Mouse (Mus musculus) T-helper 17 cell (primary cell): ENCODE data around the gene Pabpn1.
"Not testable (repeated sequence)": the region's sequence is repeated elsewhere in the genome, so short reads cannot be mapped to it uniquely, and the experiment has no call there.

Experiments
- in situ Hi-C, 2 experiments: fragments of 300-600 bp; cut with MboI, MseI; formaldehyde crosslinking; loops; 1 replicate in 1 of 2; 2 replicates in 1 of 2; pipeline ENCODE4 v1.15.1; 2025; ENCODE audit warnings: high pct_unique_total_duplicates in 2 of 2

Pabpn1 gene

DNA sequence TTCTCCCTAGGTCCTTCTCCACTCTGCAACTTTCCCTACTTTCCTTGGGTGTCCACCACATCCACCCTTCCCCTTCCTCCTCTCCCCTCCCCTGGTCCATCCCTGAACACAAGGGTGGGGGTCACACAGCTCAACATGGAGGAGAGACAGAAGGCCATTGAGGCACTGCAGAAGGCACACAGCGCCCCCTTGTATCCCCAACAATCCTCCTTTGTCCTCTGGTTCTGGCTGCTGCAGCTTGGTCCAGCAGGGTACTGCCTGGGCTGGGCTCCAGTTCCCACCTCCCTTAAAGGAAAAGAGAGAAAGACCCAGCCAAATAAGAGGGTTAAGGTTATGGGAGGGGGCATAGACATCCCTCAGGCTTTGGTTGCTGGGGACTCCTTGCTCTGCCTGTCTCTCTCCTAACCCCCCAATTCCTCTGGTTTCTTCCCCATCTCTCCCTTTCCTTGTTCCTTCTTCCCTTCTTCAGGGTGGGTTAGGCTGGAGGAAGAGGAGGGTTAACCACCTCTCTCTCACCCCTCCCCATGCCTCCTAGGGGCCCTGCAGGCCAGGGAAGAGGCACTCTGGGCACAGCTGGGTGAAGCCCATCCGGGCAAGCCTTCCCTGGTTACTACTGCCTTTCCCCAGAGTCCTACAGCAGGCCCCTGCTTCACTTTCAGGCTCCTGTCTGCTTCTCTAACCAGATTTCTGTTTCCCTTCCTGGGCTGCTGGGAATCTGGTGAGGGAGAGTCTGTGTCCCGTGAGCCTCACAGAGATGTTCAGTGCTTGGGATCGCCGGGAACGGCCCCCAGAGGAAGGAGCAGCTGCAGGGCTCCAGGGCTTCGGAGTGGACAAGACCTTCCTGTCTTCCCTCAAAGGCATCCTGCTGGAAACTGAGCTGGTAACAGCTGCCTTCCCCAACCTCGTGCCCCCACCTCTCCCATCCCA is 43.9 kb downstream of the Pabpn1 start, which contains the start of gene Cmtm5:
Gene Cmtm5, plus strand, starts transcription at position 358 of the 927 bp plus-strand sequence.
- in situ Hi-C loops: loop anchor here in 1 of 2 experiments (5.0 kb wide), 1 partner anchor 94 kb away; no protein-coding TSS in a partner anchor

DNA sequence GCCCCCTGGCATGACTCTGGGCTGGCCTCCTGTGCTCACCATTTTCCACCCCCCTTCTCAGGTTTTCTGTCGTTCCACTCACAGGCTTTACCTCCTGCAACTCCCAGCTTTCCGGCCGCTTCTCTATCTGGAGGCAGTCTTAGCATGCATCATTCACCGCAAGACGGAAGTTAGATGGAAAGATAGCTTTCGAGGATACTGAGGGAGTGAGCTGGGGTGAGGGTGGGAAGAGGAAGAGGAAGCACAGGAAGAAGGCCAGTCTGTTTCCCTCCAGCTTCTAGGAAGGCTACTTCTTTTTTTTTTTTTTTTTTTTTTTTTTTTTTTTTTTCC is 44.5 kb downstream of the Pabpn1 start:
- in situ Hi-C loops: loop anchor here in 1 of 2 experiments (5.0 kb wide), 1 partner anchor 94 kb away; no protein-coding TSS in a partner anchor

- in situ Hi-C loops: loop anchor here in 1 of 2 experiments (5.0 kb wide), 1 partner anchor 95 kb away; no protein-coding TSS in a partner anchor
Measured at GRCm38 (mm10) chr14:54937361-54938182, 45.3 kb downstream of the Pabpn1 start.

- in situ Hi-C loops: loop anchor here in 1 of 2 experiments (5.0 kb wide), 1 partner anchor 96 kb away; no protein-coding TSS in a partner anchor
Measured at GRCm38 (mm10) chr14:54938431-54939219, 46.3 kb downstream of the Pabpn1 start.

- in situ Hi-C loops: loop anchor here in 1 of 2 experiments (5.0 kb wide), 1 partner anchor 97 kb away; no protein-coding TSS in a partner anchor
Measured at GRCm38 (mm10) chr14:54939434-54940175, 47.3 kb downstream of the Pabpn1 start.

GRCm38 (mm10) chr14:54940176-54940530 is 47.9 kb downstream of the Pabpn1 start:
- in situ Hi-C loops: no loop called here

- in situ Hi-C loops: no loop called here
Measured at GRCm38 (mm10) chr14:54941024-54941978, 49.0 kb downstream of the Pabpn1 start.

- in situ Hi-C loops: no loop called here
Measured at GRCm38 (mm10) chr14:54942479-54942878, 50.2 kb downstream of the Pabpn1 start.

DNA sequence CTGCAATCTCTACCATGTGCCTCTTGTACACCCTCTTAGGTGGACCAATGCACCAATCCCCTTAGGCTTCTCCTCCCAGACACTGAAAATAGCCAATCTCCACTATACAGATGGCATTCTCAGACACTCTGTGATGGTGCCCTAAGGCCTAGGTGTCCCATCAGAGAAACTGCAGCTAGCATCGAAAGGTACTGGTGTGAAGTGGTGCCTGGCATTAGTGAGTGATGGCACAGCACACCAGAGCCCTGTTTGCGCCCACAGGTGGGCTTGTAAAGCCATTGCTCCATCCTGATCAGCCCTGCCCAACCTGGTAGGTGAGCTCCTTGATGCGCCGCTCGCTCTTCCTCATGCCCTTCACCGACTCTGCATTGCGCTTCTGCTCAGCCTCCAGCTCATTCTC is 51.7 kb downstream of the Pabpn1 start:
- in situ Hi-C loops: no loop called here

GRCm38 (mm10) chr14:54944939-54945338 is 52.6 kb downstream of the Pabpn1 start:
- in situ Hi-C loops: no loop called here

DNA sequence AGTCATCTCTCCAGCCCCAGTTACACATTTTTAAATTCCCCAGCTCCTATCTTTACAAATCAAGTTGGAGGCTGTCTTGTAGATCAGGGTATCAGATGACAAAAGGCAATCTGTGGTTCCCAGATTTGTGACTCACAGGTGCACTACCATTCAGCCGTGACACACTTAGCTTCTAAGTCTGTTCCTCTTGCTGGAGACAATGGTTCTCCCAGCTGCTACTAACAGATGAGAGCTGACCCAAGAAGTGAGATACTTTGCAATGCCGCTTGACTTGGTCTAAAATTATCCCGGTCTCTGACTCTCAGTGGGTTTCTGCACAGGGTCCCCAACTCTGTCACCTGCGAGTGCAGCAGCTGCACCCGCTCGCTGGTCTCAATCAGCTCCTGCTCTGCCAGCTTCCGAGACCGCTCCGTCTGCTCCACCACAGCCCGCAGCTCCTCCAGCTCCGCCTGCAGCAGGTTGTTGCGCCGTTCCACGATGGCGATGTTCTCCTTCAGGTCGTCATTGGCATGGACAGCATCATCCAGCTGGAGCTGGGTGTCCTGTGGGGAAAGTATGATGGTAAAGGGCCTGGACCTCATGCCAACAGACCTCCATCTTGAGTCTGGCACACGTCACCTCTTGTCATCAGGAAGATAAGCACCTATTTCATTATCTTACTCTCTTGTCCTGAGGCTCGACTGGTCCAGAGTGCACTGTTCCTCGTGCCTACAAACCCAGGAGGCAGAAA is 53.8 kb downstream of the Pabpn1 start:
- in situ Hi-C loops: no loop called here

DNA sequence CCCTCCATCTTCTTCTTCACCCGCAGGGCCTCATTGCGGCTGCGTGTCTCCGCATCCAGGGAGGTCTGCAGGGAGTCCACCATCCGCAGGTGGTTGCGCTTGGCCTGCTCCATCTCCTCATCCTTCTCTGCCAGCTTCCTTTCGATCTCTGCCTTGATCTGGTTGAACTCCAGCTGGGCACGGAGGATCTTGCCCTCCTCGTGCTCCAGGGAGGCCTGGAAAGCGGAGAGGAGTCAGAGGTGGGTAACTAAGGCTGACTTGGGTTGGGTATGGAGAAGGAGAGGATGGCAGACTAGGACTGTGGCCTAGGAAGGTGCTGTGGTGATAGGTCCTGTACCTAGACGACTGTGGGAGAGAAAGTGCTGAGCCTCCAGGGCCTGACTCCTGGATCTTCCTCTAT is 54.7 kb downstream of the Pabpn1 start:
- in situ Hi-C loops: not testable (repeated sequence)
